Mouse (Mus musculus): ENCODE measurements around the gene Bcl10. TPM values are rescaled to one million over a fixed set of nuclear protein-coding genes. Genes with fewer than 3 reads are reported as not detected.

The Bcl10 gene
- polyA plus RNA-seq, 1 experiment, result 14.7 TPM

DNA sequence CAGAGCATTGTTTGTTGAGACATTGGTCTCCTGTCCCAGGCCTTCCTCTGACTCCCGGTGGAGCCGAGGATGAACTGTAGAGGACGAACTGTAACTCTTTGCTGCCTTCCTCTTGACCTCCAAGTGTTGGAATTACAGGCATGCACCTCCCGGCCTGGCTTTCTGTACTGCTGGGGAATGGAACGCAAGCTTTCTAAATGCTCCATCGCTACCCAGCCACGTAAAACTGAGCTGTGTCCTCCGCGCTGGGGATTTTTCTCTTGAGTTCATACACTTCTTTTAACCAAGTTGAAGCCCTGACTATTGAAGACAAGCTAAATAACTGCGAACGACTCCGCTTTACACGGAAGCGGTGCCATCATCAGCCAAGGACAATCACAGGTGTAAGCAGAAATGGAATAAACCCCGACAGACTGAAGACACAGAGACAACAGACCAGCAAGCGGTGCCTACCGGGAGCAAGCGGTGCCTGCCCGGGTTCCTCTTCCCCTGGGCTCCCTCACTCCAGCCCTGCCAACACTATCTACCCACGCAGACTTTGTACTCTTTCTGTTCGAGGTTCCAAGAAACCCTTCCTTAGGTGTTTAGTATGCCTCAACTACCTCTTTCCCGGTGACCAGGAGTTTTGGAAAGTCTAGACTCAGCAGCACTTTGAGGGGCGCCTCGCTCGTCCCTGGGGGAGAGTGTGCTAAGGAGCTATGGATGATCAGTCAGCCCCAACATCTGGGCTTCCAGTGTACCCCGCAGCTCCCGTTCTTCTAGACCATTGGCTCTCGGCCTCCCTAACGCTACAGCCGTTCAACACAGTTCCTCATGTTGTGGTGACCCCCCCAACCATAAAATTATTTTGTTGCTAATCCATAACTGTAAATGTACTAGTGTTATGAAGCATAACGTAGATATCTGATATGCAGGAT, 40.8 kb downstream of the Bcl10 start:
- no peak for TF ChIP-seq GATA1 (IDR thresholded peaks at IDR 0.05; ENCODE audit: low read length)

- TF ChIP-seq GATA1 (IDR thresholded peaks at IDR 0.05; ENCODE audit: low read length), result no peak
These were observed 41.4 kb downstream of the Bcl10 start for GRCm38 (mm10) chr3:145964018-145964387.

DNA sequence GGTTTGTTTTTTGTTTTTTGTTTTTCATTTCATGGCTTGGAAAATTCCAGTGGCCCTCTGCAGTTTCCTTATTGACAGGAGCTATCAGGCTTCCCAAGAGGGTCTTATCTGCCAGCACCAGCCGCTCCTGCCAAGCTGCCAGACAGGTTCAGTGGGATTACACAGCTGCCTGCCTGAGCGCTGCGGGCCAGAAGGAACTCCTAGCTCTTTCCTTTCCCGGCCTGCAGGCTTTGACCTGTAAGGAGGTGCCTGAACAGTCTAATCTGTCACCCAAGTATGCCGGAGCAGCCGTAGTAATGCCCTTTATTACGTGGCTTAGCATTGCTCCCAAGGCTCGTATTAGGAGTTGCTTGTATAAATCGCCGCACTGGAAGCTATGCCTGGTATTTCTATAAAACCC, 41.9 kb downstream of the Bcl10 start:
- no peak for TF ChIP-seq GATA1 (IDR thresholded peaks at IDR 0.05; ENCODE audit: low read length)

DNA sequence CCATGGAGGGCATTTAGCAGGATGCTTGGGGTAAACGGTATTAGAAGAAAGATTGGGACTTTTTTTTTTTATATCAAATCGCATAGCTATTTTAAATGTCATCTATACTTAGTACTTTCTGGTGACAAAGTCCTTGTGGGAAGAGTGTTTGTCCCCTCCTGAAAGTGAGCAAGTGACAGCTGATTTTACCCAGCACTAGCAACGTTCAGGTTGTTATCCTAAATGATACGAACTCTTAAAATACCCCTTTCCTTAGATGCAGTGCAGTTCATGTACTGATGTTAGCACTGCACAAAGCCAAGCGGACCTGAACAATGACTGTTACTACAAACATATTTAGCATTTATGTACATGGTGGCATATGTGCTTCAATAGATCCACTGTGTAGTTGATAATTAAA, 44.2 kb downstream of the Bcl10 start:
- no peak for TF ChIP-seq GATA1 (IDR thresholded peaks at IDR 0.05; ENCODE audit: low read length)

DNA sequence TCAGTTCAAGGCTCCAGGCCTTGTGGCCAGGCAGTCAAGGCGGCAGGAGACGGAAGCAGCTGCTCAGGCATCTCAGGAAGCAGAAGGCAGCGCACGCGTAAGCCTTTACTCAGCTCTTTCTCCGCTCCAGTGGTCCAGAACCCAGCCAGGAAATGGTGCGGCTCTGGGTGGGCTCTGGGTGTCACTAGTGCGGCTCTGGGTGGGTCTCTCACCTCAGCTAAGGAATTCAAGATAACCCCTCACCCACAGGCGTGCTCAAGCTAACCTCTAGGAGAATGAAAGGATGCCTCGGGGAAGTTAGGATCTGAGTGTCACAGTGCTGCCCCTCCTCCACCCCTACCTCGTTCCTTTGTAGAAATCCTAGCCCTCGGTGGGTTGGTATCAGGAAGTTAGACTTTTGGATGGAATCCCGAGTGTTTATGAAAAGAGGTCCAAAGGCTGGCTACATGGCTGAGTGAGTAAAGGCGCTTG, 46.5 kb downstream of the Bcl10 start:
- TF ChIP-seq GATA1 (IDR thresholded peaks at IDR 0.05; ENCODE audit: low read length), result no peak

GRCm38 (mm10) chr3:145971501-145971900, 48.9 kb downstream of the Bcl10 start:
- no peak for TF ChIP-seq GATA1 (IDR thresholded peaks at IDR 0.05; ENCODE audit: low read length)

- no peak for TF ChIP-seq GATA1 (IDR thresholded peaks at IDR 0.05; ENCODE audit: low read length)
These were observed 52.4 kb downstream of the Bcl10 start for GRCm38 (mm10) chr3:145974986-145975385.

Other genes with a start within 250 kb of the Bcl10 start
- gene Ddah1, start 164.1 kb upstream of the Bcl10 start, polyA plus RNA-seq (2012), result not detected in 2 replicates
- gene 2410004B18Rik, start 15.2 kb downstream of the Bcl10 start, polyA plus RNA-seq (2012), result 28.3 and 29.3 TPM in 2 replicates
- not detected in 2 replicates for gene Syde2, start 65.1 kb downstream of the Bcl10 start, polyA plus RNA-seq (2012)
- not detected in 2 replicates for gene Wdr63, start 185.3 kb downstream of the Bcl10 start, polyA plus RNA-seq (2012)
- not detected in 2 replicates for gene Mcoln3, start 194.6 kb downstream of the Bcl10 start, polyA plus RNA-seq (2012)
- gene Mcoln2, start 227.0 kb downstream of the Bcl10 start, polyA plus RNA-seq (2012), result not detected in 2 replicates

Measured in G1E-ER4 (cell line).